Mouse (Mus musculus): ENCODE results near the gene Atp13a1. TPM values are rescaled to one million over a fixed set of nuclear protein-coding genes. Genes with fewer than 3 reads are reported as not detected.
A peak's percentile ranks its signal among the peaks of the same experiment; 100 is the strongest.

Atp13a1 gene
- total RNA-seq (2021): 10 to 100 TPM; 11.6 to 11.9 TPM
- long read RNA-seq, experiment 1, transcript Atp13a1-201 (26 exons, 3,915 nt): major isoform, 15 of 18 reads
- long read RNA-seq, experiment 1, partial matches to known transcripts: 0 of 18 reads
- long read RNA-seq, experiment 1, other reads (novel, unspliced or antisense): 3 of 18 reads
- long read RNA-seq, experiment 2, transcript Atp13a1-201 (26 exons, 3,915 nt): major isoform, 19 of 30 reads
- long read RNA-seq, experiment 2, partial matches to known transcripts: 3 of 30 reads
- long read RNA-seq, experiment 2, other reads (novel, unspliced or antisense): 8 of 30 reads

DNA sequence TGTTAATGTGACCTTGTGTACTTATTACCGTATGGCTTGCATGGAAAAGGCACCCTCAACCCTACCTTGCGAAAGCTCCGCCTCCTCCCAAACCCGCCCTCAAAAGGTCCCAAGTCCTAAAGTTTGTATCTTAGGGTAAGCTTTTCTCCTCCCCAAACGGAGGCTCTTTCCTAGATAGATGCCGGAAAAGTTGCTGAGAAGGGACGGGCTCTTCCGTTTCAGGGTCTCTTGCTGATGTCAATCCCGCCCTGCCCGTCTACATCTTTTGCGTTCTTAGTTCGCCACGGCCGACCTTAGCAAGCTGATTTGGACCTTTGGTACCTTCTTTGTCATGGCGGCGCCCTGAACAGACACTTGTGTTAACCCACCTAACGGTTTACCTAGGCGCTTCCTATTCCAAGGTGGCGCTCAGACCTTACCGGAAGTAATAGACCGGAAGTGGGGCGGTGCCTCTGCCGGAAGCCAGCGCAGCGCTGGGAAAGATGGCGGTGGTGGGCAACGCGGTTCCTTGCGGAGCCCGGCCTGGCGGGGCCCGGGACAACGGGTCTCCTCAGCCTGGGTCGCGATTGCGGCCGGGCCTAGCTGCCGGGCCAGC lies at the start of gene Atp13a1, which contains the start of gene Zfp866:
Gene Atp13a1 (plus strand): TSS at position 391 of the 595 bp plus-strand sequence.
Gene Zfp866 (minus strand): TSS at position 406 of the 595 bp plus-strand sequence.
- intact Hi-C loops (cut with DNase I; ENCODE audit: low total_unique reads): no loop called here
- DNase-seq: peak; percentile 87

- intact Hi-C loops (cut with DNase I; ENCODE audit: low total_unique reads): no loop called here
- no peak for DNase-seq
Observed at GRCm38 (mm10) chr8:69741231-69741630, 49.7 kb upstream of the Atp13a1 start.

DNA sequence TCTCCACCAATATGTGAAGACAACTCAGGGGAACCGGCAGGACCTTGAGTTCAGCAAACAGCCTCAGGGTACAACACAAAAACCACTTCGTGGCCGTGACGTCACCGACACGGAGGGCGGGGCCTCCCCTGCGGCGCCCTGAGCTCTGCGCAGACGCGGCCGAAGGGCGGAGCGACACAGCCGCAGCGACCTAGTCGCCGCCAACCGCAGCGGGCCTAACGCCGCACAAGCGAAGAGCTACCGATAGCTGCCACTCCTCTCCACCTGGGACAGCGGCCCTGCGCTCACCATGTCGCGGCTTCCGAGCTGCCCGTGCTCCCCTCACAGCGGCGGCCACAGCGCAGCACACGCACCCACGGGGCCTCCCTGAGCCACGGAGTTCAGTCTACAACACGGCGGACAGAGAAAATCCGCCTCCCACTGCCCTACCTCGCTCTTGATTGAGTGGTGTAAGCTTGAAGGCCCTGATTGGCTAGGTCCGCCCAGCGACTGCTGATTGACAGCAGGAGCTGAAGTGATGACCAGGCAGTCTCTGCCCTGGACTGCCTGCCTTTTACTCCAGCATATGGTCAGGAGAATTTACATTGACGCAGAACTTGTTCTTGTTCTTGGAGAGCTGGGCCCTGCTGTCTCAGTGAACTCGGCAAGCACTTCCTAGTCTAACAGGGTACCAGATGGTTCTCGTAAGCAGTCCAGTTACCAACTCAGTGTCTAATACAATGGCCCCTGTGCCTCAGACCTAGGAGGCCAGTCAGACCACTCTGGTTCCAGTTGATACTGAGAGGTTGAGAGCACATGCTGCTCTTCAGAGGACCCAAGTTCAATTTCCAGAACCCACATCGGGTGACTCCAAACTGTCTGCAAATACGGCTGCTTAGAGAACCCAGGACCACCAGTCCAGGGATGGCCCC lies 41.2 kb upstream of the Atp13a1 start, which contains the start of gene Zfp963:
Gene Zfp963 (minus strand): TSS at position 427 of the 911 bp plus-strand sequence.
- intact Hi-C loops (cut with DNase I; ENCODE audit: low total_unique reads): no loop called here
- DNase-seq: peak; percentile 94

- intact Hi-C loops (cut with DNase I; ENCODE audit: low total_unique reads): no loop called here
- no peak for DNase-seq
Observed at GRCm38 (mm10) chr8:69752437-69752836, 38.5 kb upstream of the Atp13a1 start.

DNA sequence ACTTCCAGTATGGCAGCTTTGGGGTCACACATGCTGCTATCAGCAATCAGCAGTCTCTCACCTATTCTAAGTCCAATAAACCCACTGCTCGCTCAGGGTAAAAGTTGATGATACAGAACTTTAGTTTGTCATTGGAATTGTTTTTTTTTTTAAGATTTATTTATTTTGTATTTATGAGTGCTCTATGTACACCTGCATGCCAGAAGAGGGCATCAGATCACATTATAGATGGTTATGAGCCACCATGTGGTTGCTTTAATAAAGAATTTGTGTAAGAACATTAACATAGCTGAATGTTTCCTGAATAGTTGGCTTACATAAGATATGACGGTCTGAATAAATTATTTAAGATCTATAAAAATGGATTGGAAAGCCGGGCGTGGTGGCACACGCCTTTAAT lies 32.6 kb upstream of the Atp13a1 start:
- intact Hi-C loops (cut with DNase I; ENCODE audit: low total_unique reads): no loop called here
- DNase-seq: no peak

GRCm38 (mm10) chr8:69761814-69762445 lies 29.0 kb upstream of the Atp13a1 start:
- DNase-seq: no peak
- intact Hi-C loops (cut with DNase I; ENCODE audit: low total_unique reads): no loop called here

DNA sequence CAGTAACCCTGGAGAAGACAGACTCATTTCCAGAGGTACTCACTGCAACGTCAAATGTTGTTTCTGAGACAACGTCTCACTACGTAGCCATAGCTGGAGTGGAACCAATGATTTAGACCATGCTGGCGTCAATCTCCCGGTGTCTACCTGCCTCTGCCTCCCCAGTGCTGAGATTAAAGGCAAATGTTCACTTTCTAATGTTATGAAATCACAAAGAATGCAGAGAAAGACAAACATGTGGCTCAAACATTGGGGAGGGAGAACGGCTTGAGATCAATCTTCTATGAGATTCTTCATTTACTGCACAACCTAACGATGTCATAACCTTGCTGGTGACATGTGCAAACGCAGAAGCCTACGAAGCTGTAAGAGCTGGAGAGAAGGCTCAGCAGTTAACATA lies 19.7 kb upstream of the Atp13a1 start:
- no peak for DNase-seq
- intact Hi-C loops (cut with DNase I; ENCODE audit: low total_unique reads): no loop called here

DNA sequence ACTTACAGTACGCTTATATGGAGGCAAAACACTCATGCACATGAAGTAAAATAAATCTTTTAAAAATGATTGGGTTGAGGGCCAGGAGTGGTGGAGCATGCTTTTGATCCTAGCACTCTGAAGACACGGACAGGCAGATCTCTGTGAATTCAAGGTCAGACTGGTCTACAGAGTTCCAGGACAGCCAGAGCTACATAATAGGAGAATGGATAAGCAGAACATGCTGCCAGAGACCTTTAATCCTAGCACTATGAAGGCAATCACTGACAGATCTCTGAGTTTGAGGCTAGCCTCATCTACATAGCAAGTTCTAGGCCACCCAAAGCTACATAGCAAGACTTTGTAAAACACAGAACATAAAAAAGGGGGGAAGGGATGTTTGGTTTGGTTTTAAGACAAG lies 18.9 kb upstream of the Atp13a1 start:
- intact Hi-C loops (cut with DNase I; ENCODE audit: low total_unique reads): no loop called here
- DNase-seq: no peak

DNA sequence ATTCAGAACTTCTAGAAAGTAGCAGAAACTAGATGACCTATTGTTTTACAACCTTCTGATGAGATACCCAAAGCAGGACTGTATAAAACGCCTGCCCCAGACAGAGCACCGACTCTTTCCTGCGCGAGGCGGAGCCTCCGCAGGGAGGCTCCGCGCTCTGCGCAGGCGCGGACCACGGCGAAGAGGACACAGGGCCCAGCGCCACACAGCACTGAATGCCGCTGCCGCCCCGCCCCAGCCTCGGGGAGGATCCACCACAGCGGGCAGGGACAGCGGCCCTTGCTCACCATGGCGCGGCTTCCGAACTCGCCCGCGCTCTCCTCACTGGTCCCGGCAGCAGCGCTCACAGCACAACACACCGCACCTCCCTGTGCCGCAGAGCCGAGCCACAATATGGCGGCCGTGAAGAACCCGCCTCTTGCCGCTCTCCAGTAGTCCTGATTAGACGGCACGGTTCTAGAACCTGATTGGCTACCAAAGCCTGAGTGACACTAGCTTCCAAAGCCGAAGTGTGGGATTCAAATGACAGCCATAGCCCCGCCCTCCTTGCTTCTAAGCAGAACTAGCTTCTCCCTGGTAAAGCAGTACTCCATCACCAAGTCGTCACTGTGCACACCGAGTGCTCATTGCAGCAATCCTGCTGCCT lies 16.3 kb upstream of the Atp13a1 start, which contains the start of gene Gm20422:
Gene Gm20422 (minus strand): TSS at position 384 of the 646 bp plus-strand sequence.
- intact Hi-C loops (cut with DNase I; ENCODE audit: low total_unique reads): no loop called here
- DNase-seq: peak; percentile 87

- no peak for DNase-seq
- intact Hi-C loops (cut with DNase I; ENCODE audit: low total_unique reads): no loop called here
Observed at GRCm38 (mm10) chr8:69775149-69775534, 15.8 kb upstream of the Atp13a1 start.

DNA sequence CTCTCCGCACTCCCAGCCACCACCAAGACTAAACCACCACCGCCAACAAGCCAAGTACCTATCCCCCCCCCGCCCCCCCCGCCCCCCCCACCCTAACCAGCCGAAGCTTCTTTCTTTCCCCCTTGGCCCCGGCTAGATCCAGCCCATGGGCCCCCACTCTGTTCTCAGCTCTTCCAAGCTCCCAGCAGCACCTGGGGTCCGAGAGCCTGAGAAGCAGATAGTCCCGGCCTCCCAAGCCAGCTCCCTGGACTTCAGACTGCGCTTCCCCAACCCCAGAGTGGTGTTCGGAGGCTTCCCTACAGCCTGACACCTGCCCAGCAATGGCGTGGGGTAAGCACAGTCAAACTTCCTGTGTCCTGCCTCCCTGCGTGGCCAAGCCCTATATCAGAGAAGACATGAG lies 13.9 kb upstream of the Atp13a1 start:
- intact Hi-C loops (cut with DNase I; ENCODE audit: low total_unique reads): no loop called here
- no peak for DNase-seq

DNA sequence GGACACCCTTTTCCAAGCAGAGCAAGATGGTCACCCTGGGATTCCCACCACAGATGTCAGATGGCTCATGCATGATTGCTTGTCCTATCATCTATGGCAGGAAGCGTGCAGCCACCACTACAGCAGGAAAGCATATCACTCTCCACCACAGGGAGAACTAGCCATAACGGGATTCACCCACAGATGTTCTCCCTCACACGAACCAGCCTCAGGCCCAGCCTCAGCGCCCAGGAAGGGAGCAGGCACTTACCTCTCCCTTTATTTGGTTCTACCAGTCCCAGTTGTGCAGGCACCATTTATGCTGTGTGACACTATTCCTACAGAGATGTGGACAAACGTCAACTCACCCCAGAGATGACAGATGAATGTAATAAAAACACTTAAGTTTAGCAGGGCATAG lies 1.9 kb upstream of the Atp13a1 start:
- no peak for DNase-seq
- intact Hi-C loops (cut with DNase I; ENCODE audit: low total_unique reads): no loop called here

GRCm38 (mm10) chr8:69789731-69790130 lies 1.2 kb upstream of the Atp13a1 start:
- DNase-seq: no peak

GRCm38 (mm10) chr8:69790364-69790763 lies 599 bp upstream of the Atp13a1 start:
- DNase-seq: no peak
- intact Hi-C loops (cut with DNase I; ENCODE audit: low total_unique reads): no loop called here

More at GRCm38 (mm10) chr8:69789731-69790130, 1.2 kb upstream of the Atp13a1 start:
- intact Hi-C loops (cut with DNase I; ENCODE audit: low total_unique reads): no loop called here

DNA sequence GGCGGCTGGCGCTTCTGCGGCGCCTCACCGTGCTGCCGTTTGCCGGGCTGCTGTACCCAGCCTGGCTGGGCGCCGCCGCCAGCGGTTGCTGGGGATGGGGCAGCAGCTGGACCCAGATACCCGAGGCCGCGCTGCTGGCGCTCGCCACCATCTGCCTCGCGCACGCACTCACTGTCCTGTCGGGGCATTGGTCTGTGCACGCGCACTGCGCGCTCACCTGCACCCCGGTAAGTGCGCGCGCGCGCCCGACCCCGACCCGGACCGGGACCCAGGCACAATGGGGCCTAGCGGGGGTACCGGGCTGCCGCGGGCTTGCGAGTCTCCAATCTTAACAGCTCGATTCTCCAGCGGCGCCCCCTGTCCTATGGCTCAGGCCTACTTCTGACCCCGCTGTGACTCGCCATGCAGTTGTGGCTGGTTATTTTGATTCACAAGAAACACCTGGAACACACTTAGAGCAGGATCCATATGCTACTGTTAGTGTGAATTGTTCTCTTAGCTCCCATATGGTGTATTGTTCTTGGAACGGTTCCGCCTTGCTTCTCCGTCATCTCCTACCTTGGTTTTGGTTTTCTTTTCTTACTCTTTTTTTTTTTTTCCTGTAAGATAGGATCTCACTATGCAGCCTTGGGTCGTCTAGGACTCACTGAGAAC lies 579 bp downstream of the Atp13a1 start:
- peak; percentile 19 for DNase-seq
- intact Hi-C loops (cut with DNase I; ENCODE audit: low total_unique reads): no loop called here

- intact Hi-C loops (cut with DNase I; ENCODE audit: low total_unique reads): no loop called here
- no peak for DNase-seq
Observed at GRCm38 (mm10) chr8:69793666-69794065, 2.7 kb downstream of the Atp13a1 start.

GRCm38 (mm10) chr8:69794096-69794495 lies 3.1 kb downstream of the Atp13a1 start:
- intact Hi-C loops (cut with DNase I; ENCODE audit: low total_unique reads): no loop called here
- no peak for DNase-seq

- intact Hi-C loops (cut with DNase I; ENCODE audit: low total_unique reads): no loop called here
- DNase-seq: no peak
Observed at GRCm38 (mm10) chr8:69794901-69795300, 3.9 kb downstream of the Atp13a1 start.
